Mouse (Mus musculus): ENCODE data around the gene Tcte1. TPM values are rescaled to one million over a fixed set of nuclear protein-coding genes. Genes with fewer than 3 reads are reported as not detected.

The Tcte1 gene
- polyA plus RNA-seq, 1 experiment from 2014 or later: 1.7 TPM

GRCm38 (mm10) chr17:45548541-45549512 is 25.6 kb downstream of the Tcte1 start:
- Histone ChIP-seq H3K27ac (ENCODE audit: low read depth, low read length) (peak overlapping the region; percentile 88), H3K9ac (ENCODE audit: low read length) (peak overlapping the region; percentile 98), H3K4me2 (peak overlapping the region; percentile 78), H3K4me3 (ENCODE audit: low read depth, low read length) (peak overlapping the region; percentile 91), H3K4me1 (ENCODE audit: control insufficient read depth, insufficient read depth, low read length) (peaks cover 37% of the 10 kb centered on the region), H3K9me3 (ENCODE audit: control insufficient read depth, low read length) (no peaks in the 10 kb centered on the region), H3K36me3 (ENCODE audit: control insufficient read depth, insufficient read depth, low read length) (no peaks in the 10 kb centered on the region; the same call in 1 of the 2 replicates), H3K27me3 (ENCODE audit: control insufficient read depth, insufficient read depth, low read length) (peaks cover 44% of the 10 kb centered on the region)
- DNase-seq (ENCODE audit: low spot score, missing footprints) (peak; percentile 96), ATAC-seq (ENCODE audit: low FRiP score) (peak; percentile 65)
- 3% methylated on average over 39 of the region's 68 CpGs for WGBS

- Histone ChIP-seq H3K4me1 (ENCODE audit: control insufficient read depth, insufficient read depth, low read length) (peaks cover 30% of the 10 kb centered on the region), H3K27me3 (ENCODE audit: control insufficient read depth, insufficient read depth, low read length) (peaks cover 36% of the 10 kb centered on the region), H3K4me3 (ENCODE audit: low read depth, low read length) (peak within 1 kb of the TSS; percentile 91), H3K4me2 (peak within 1 kb of the TSS; percentile 78), H3K27ac (ENCODE audit: low read depth, low read length) (peak within 1 kb of the TSS; percentile 88), H3K9ac (ENCODE audit: low read length) (peak within 1 kb of the TSS; percentile 98), H3K9me3 (ENCODE audit: control insufficient read depth, low read length) (no peaks in the 10 kb centered on the region), H3K36me3 (ENCODE audit: control insufficient read depth, insufficient read depth, low read length) (no peaks in the 10 kb centered on the region; the same call in 1 of the 2 replicates)
- WGBS: 0% methylated on average over 14 of the region's 29 CpGs
- DNase-seq (ENCODE audit: low spot score, missing footprints): peak; percentile 97
- ATAC-seq (ENCODE audit: low FRiP score): peak; percentile 45; the same call in 1 of the 2 replicates
These were observed 26.5 kb downstream of the Tcte1 start, which contains the start of gene Tmem151b for GRCm38 (mm10) chr17:45549617-45550181. Gene Tmem151b (minus strand): TSS chr17:45549677.

GRCm38 (mm10) chr17:45550253-45550652 is 27.0 kb downstream of the Tcte1 start:
- ATAC-seq (ENCODE audit: low FRiP score) (no peak), DNase-seq (ENCODE audit: low spot score, missing footprints) (no peak)
- WGBS: 38% methylated on average over 5 of the region's 5 CpGs
- no peaks in the 10 kb centered on the region; the same call in 1 of the 2 replicates for H3K36me3 ChIP-seq (ENCODE audit: control insufficient read depth, insufficient read depth, low read length)
- H3K4me2 ChIP-seq: peak overlapping the region; percentile 78
- no peaks in the 10 kb centered on the region for H3K9me3 ChIP-seq (ENCODE audit: control insufficient read depth, low read length)
- peak overlapping the region; percentile 98 for H3K9ac ChIP-seq (ENCODE audit: low read length)
- H3K4me1 ChIP-seq (ENCODE audit: control insufficient read depth, insufficient read depth, low read length): peaks cover 24% of the 10 kb centered on the region
- no peak overlapping the region for H3K27ac ChIP-seq (ENCODE audit: low read depth, low read length)
- peak overlapping the region; percentile 91; the same call in 1 of the 2 replicates for H3K4me3 ChIP-seq (ENCODE audit: low read depth, low read length)
- peaks cover 30% of the 10 kb centered on the region for H3K27me3 ChIP-seq (ENCODE audit: control insufficient read depth, insufficient read depth, low read length)

GRCm38 (mm10) chr17:45551249-45551796 is 28.1 kb downstream of the Tcte1 start:
- Histone ChIP-seq H3K27me3 (ENCODE audit: control insufficient read depth, insufficient read depth, low read length) (peaks cover 20% of the 10 kb centered on the region), H3K4me1 (ENCODE audit: control insufficient read depth, insufficient read depth, low read length) (peaks cover 20% of the 10 kb centered on the region)

GRCm38 (mm10) chr17:45551816-45552451 is 28.7 kb downstream of the Tcte1 start:
- no peaks in the 10 kb centered on the region for H3K9me3 ChIP-seq (ENCODE audit: control insufficient read depth, low read length)
- peaks cover 21% of the 10 kb centered on the region for H3K4me1 ChIP-seq (ENCODE audit: control insufficient read depth, insufficient read depth, low read length)
- no peak overlapping the region for H3K9ac ChIP-seq (ENCODE audit: low read length)
- H3K27me3 ChIP-seq (ENCODE audit: control insufficient read depth, insufficient read depth, low read length): peaks cover 20% of the 10 kb centered on the region
- no peaks in the 10 kb centered on the region for H3K36me3 ChIP-seq (ENCODE audit: control insufficient read depth, insufficient read depth, low read length)
- DNase-seq (ENCODE audit: low spot score, missing footprints) (peak; percentile 99), ATAC-seq (ENCODE audit: low FRiP score) (peak; percentile 29)
- 4% methylated on average over 8 of the region's 8 CpGs for WGBS
- H3K27ac ChIP-seq (ENCODE audit: low read depth, low read length): no peak overlapping the region
- no peak overlapping the region for H3K4me2 ChIP-seq
- H3K4me3 ChIP-seq (ENCODE audit: low read depth, low read length): no peak overlapping the region

More at GRCm38 (mm10) chr17:45551249-45551796, 28.1 kb downstream of the Tcte1 start:
- Histone ChIP-seq H3K4me2 (no peak overlapping the region), H3K36me3 (ENCODE audit: control insufficient read depth, insufficient read depth, low read length) (no peaks in the 10 kb centered on the region; the same call in 1 of the 2 replicates), H3K4me3 (ENCODE audit: low read depth, low read length) (no peak overlapping the region), H3K9ac (ENCODE audit: low read length) (no peak overlapping the region), H3K9me3 (ENCODE audit: control insufficient read depth, low read length) (no peaks in the 10 kb centered on the region), H3K27ac (ENCODE audit: low read depth, low read length) (no peak overlapping the region)
- DNase-seq (ENCODE audit: low spot score, missing footprints) (no peak), ATAC-seq (ENCODE audit: low FRiP score) (no peak)
- 47% methylated on average over 7 of the region's 7 CpGs for WGBS

- Histone ChIP-seq H3K27ac (ENCODE audit: low read depth, low read length) (no peak overlapping the region), H3K9ac (ENCODE audit: low read length) (no peak overlapping the region), H3K27me3 (ENCODE audit: control insufficient read depth, insufficient read depth, low read length) (peaks cover 9% of the 10 kb centered on the region), H3K4me2 (no peak overlapping the region), H3K4me1 (ENCODE audit: control insufficient read depth, insufficient read depth, low read length) (peaks cover 21% of the 10 kb centered on the region), H3K4me3 (ENCODE audit: low read depth, low read length) (no peak overlapping the region), H3K36me3 (ENCODE audit: control insufficient read depth, insufficient read depth, low read length) (no peaks in the 10 kb centered on the region), H3K9me3 (ENCODE audit: control insufficient read depth, low read length) (no peaks in the 10 kb centered on the region)
- ATAC-seq (ENCODE audit: low FRiP score): no peak
- DNase-seq (ENCODE audit: low spot score, missing footprints): no peak
- WGBS: 83% methylated on average over 3 of the region's 3 CpGs
These were observed 29.8 kb downstream of the Tcte1 start for GRCm38 (mm10) chr17:45553065-45553464.

- WGBS: 43% methylated on average over 1 of the region's 1 CpGs
- DNase-seq (ENCODE audit: low spot score, missing footprints) (no peak), ATAC-seq (ENCODE audit: low FRiP score) (no peak)
- peaks cover 18% of the 10 kb centered on the region for H3K4me1 ChIP-seq (ENCODE audit: control insufficient read depth, insufficient read depth, low read length)
- no peaks in the 10 kb centered on the region for H3K36me3 ChIP-seq (ENCODE audit: control insufficient read depth, insufficient read depth, low read length)
- peaks cover 7% of the 10 kb centered on the region; the same call in 1 of the 2 replicates for H3K27me3 ChIP-seq (ENCODE audit: control insufficient read depth, insufficient read depth, low read length)
- H3K4me3 ChIP-seq (ENCODE audit: low read depth, low read length): no peak overlapping the region
- H3K4me2 ChIP-seq: no peak overlapping the region
- no peak overlapping the region for H3K9ac ChIP-seq (ENCODE audit: low read length)
- no peaks in the 10 kb centered on the region for H3K9me3 ChIP-seq (ENCODE audit: control insufficient read depth, low read length)
- H3K27ac ChIP-seq (ENCODE audit: low read depth, low read length): no peak overlapping the region
These were observed 31.2 kb downstream of the Tcte1 start for GRCm38 (mm10) chr17:45554420-45554819.

- WGBS: under 1% methylated on average over 45 of the region's 45 CpGs
- Histone ChIP-seq H3K9me3 (ENCODE audit: control insufficient read depth, low read length) (no peaks in the 10 kb centered on the region), H3K4me3 (ENCODE audit: low read depth, low read length) (peak within 1 kb of the TSS; percentile 61), H3K36me3 (ENCODE audit: control insufficient read depth, insufficient read depth, low read length) (no peaks in the 10 kb centered on the region), H3K4me1 (ENCODE audit: control insufficient read depth, insufficient read depth, low read length) (peaks cover 10% of the 10 kb centered on the region), H3K27ac (ENCODE audit: low read depth, low read length) (no peak within 1 kb of the TSS), H3K27me3 (ENCODE audit: control insufficient read depth, insufficient read depth, low read length) (peaks cover 7% of the 10 kb centered on the region; the same call in 1 of the 2 replicates), H3K4me2 (peak within 1 kb of the TSS; percentile 98), H3K9ac (ENCODE audit: low read length) (peak within 1 kb of the TSS; percentile 77)
- peak; percentile 80 for ATAC-seq (ENCODE audit: low FRiP score)
- peak; percentile 100 for DNase-seq (ENCODE audit: low spot score, missing footprints)
These were observed 32.3 kb downstream of the Tcte1 start, which contains the start of gene Nfkbie for GRCm38 (mm10) chr17:45555452-45556106. Gene Nfkbie (plus strand): TSS chr17:45555703.
